Mouse (Mus musculus): ENCODE measurements around the gene Gng13. TPM values are rescaled to one million over a fixed set of nuclear protein-coding genes. Genes with fewer than 3 reads are reported as not detected.

Gng13 gene
- polyA plus RNA-seq, 1 experiment from 2014 or later = 1.6 TPM

- no peak for ATAC-seq (ENCODE audit: low FRiP score)
- WGBS = 75% methylated on average over 3 of the region's 3 CpGs
- H3K4me2 ChIP-seq = no peak overlapping the region
These were observed 40.7 kb downstream of the Gng13 start for GRCm38 (mm10) chr17:25757691-25758090.

GRCm38 (mm10) chr17:25760148-25760547 lies 43.2 kb downstream of the Gng13 start:
- Histone ChIP-seq H3K27me3 (peaks cover 28% of the 10 kb centered on the region), H3K9me3 (no peaks in the 10 kb centered on the region), H3K36me3 (no peaks in the 10 kb centered on the region), H3K4me2 (no peak overlapping the region), H3K9ac (no peak overlapping the region), H3K27ac (no peak overlapping the region), H3K4me1 (replicated peaks) (no peaks in the 10 kb centered on the region), H3K4me3 (no peak overlapping the region)
- no peak for ATAC-seq (ENCODE audit: low FRiP score)
- WGBS = 81% methylated on average over 8 of the region's 8 CpGs

More at GRCm38 (mm10) chr17:25757691-25758090, 40.7 kb downstream of the Gng13 start:
- Histone ChIP-seq H3K9ac (no peak overlapping the region), H3K4me3 (no peak overlapping the region), H3K36me3 (no peaks in the 10 kb centered on the region), H3K4me1 (replicated peaks) (no peaks in the 10 kb centered on the region), H3K27ac (no peak overlapping the region), H3K9me3 (no peaks in the 10 kb centered on the region), H3K27me3 (peaks cover 43% of the 10 kb centered on the region)

GRCm38 (mm10) chr17:25761561-25761970 lies 44.6 kb downstream of the Gng13 start:
- ATAC-seq (ENCODE audit: low FRiP score) = no peak
- no peak overlapping the region for H3K27ac ChIP-seq
- no peak overlapping the region for H3K4me2 ChIP-seq
- WGBS = 42% methylated on average over 4 of the region's 4 CpGs
- H3K4me3 ChIP-seq = no peak overlapping the region
- no peaks in the 10 kb centered on the region for H3K9me3 ChIP-seq
- peaks cover 3% of the 10 kb centered on the region; the same call in 1 of the 2 replicates for H3K4me1 ChIP-seq (replicated peaks)
- no peaks in the 10 kb centered on the region for H3K36me3 ChIP-seq
- H3K27me3 ChIP-seq = peaks cover 30% of the 10 kb centered on the region
- no peak overlapping the region for H3K9ac ChIP-seq

GRCm38 (mm10) chr17:25762591-25762990 lies 45.6 kb downstream of the Gng13 start:
- no peak overlapping the region for H3K9ac ChIP-seq
- ATAC-seq (ENCODE audit: low FRiP score) = no peak
- H3K27me3 ChIP-seq = peaks cover 33% of the 10 kb centered on the region
- H3K27ac ChIP-seq = no peak overlapping the region
- no peaks in the 10 kb centered on the region for H3K9me3 ChIP-seq
- H3K36me3 ChIP-seq = no peaks in the 10 kb centered on the region
- H3K4me1 ChIP-seq (replicated peaks) = peaks cover 3% of the 10 kb centered on the region; the same call in 1 of the 2 replicates
- no peak overlapping the region for H3K4me3 ChIP-seq
- 35% methylated on average over 3 of the region's 3 CpGs for WGBS
- no peak overlapping the region for H3K4me2 ChIP-seq

- peaks cover 3% of the 10 kb centered on the region; the same call in 1 of the 2 replicates for H3K4me1 ChIP-seq (replicated peaks)
- no peaks in the 10 kb centered on the region for H3K9me3 ChIP-seq
- ATAC-seq (ENCODE audit: low FRiP score) = no peak
- no peak overlapping the region for H3K4me3 ChIP-seq
- peaks cover 35% of the 10 kb centered on the region for H3K27me3 ChIP-seq
- no peak overlapping the region for H3K4me2 ChIP-seq
- no peak overlapping the region for H3K27ac ChIP-seq
- no peaks in the 10 kb centered on the region for H3K36me3 ChIP-seq
- H3K9ac ChIP-seq = no peak overlapping the region
- whole genome bisulfite sequencing = 42% methylated on average over 5 of the region's 5 CpGs
These were observed 48.9 kb downstream of the Gng13 start for GRCm38 (mm10) chr17:25765886-25766285.

Small RNAs within 50 kb of the gene (microRNA-seq; reads per million reads assigned to microRNA genes)
- not detected for gene Gm25083

Other genes starting within 250 kb of the Gng13 start
- 0.38 and 0.45 TPM in 2 replicates for gene Sstr5, start 219.9 kb upstream of the Gng13 start, polyA plus RNA-seq (2015; fragmentation: Nextera tagmentation; extraction: Ambion mirVana)
- 11.1 and 11.8 TPM in 2 replicates for gene Sox8, start 146.5 kb upstream of the Gng13 start, polyA plus RNA-seq (2015; fragmentation: Nextera tagmentation; extraction: Ambion mirVana)
- 22.6 and 24.0 TPM in 2 replicates for gene Lmf1, start 138.1 kb upstream of the Gng13 start, polyA plus RNA-seq (2015; fragmentation: Nextera tagmentation; extraction: Ambion mirVana)
- 7.9 and 8.5 TPM in 2 replicates for gene Chtf18, start 10.2 kb downstream of the Gng13 start, polyA plus RNA-seq (2015; fragmentation: Nextera tagmentation; extraction: Ambion mirVana)
- 23.4 and 24.2 TPM in 2 replicates for gene Rpusd1, start 10.5 kb downstream of the Gng13 start, polyA plus RNA-seq (2015; fragmentation: Nextera tagmentation; extraction: Ambion mirVana)
- gene Mslnl, start 18.9 kb downstream of the Gng13 start, polyA plus RNA-seq (2015; fragmentation: Nextera tagmentation; extraction: Ambion mirVana) = not detected in 2 replicates
- 0.34 TPM in 1 of 2 replicates, not detected in the other for gene Msln, start 37.2 kb downstream of the Gng13 start, polyA plus RNA-seq (2015; fragmentation: Nextera tagmentation; extraction: Ambion mirVana)
- 27.8 and 28.0 TPM in 2 replicates for gene Narfl, start 56.6 kb downstream of the Gng13 start, polyA plus RNA-seq (2015; fragmentation: Nextera tagmentation; extraction: Ambion mirVana)
- gene Haghl, start 68.5 kb downstream of the Gng13 start, polyA plus RNA-seq (2015; fragmentation: Nextera tagmentation; extraction: Ambion mirVana) = 125 and 138 TPM in 2 replicates
- gene Ccdc78, start 69.4 kb downstream of the Gng13 start, polyA plus RNA-seq (2015; fragmentation: Nextera tagmentation; extraction: Ambion mirVana) = 0.16 and 0.36 TPM in 2 replicates
- gene Fam173a, start 75.7 kb downstream of the Gng13 start, polyA plus RNA-seq (2015; fragmentation: Nextera tagmentation; extraction: Ambion mirVana) = 86.6 and 86.8 TPM in 2 replicates
- gene AC134908.4, start 78.5 kb downstream of the Gng13 start, polyA plus RNA-seq (2015; fragmentation: Nextera tagmentation; extraction: Ambion mirVana) = 0.60 TPM in 1 of 2 replicates, not detected in the other
- 45.4 and 57.6 TPM in 2 replicates for gene Metrn, start 80.0 kb downstream of the Gng13 start, polyA plus RNA-seq (2015; fragmentation: Nextera tagmentation; extraction: Ambion mirVana)
- 29.1 and 32.4 TPM in 2 replicates for gene Fbxl16, start 91.9 kb downstream of the Gng13 start, polyA plus RNA-seq (2015; fragmentation: Nextera tagmentation; extraction: Ambion mirVana)
- 26.6 and 30.7 TPM in 2 replicates for gene Wdr24, start 106.5 kb downstream of the Gng13 start, polyA plus RNA-seq (2015; fragmentation: Nextera tagmentation; extraction: Ambion mirVana)
- 62.9 and 64.2 TPM in 2 replicates for gene Jmjd8, start 111.7 kb downstream of the Gng13 start, polyA plus RNA-seq (2015; fragmentation: Nextera tagmentation; extraction: Ambion mirVana)
- gene Stub1, start 116.2 kb downstream of the Gng13 start, polyA plus RNA-seq (2015; fragmentation: Nextera tagmentation; extraction: Ambion mirVana) = 325 and 337 TPM in 2 replicates
- gene Rhbdl1, start 120.1 kb downstream of the Gng13 start, polyA plus RNA-seq (2015; fragmentation: Nextera tagmentation; extraction: Ambion mirVana) = 24.2 and 25.5 TPM in 2 replicates
- gene Gm20683, start 124.6 kb downstream of the Gng13 start, polyA plus RNA-seq (2015; fragmentation: Nextera tagmentation; extraction: Ambion mirVana) = 8.1 and 8.5 TPM in 2 replicates
- 14.5 and 15.9 TPM in 2 replicates for gene Rhot2, start 127.7 kb downstream of the Gng13 start, polyA plus RNA-seq (2015; fragmentation: Nextera tagmentation; extraction: Ambion mirVana)
- gene Wdr90, start 144.3 kb downstream of the Gng13 start, polyA plus RNA-seq (2015; fragmentation: Nextera tagmentation; extraction: Ambion mirVana) = 19.4 and 19.8 TPM in 2 replicates
- 11.4 and 11.7 TPM in 2 replicates for gene Mcrip2, start 151.6 kb downstream of the Gng13 start, polyA plus RNA-seq (2015; fragmentation: Nextera tagmentation; extraction: Ambion mirVana)
- 63.0 and 65.7 TPM in 2 replicates for gene Mettl26, start 157.9 kb downstream of the Gng13 start, polyA plus RNA-seq (2015; fragmentation: Nextera tagmentation; extraction: Ambion mirVana)
- gene Wfikkn1, start 163.7 kb downstream of the Gng13 start, polyA plus RNA-seq (2015; fragmentation: Nextera tagmentation; extraction: Ambion mirVana) = 0.45 and 0.63 TPM in 2 replicates
- 45.5 and 48.7 TPM in 2 replicates for gene Rab40c, start 202.6 kb downstream of the Gng13 start, polyA plus RNA-seq (2015; fragmentation: Nextera tagmentation; extraction: Ambion mirVana)
- 57.1 and 58.9 TPM in 2 replicates for gene Pigq, start 227.8 kb downstream of the Gng13 start, polyA plus RNA-seq (2015; fragmentation: Nextera tagmentation; extraction: Ambion mirVana)
- gene Nhlrc4, start 227.8 kb downstream of the Gng13 start, polyA plus RNA-seq (2015; fragmentation: Nextera tagmentation; extraction: Ambion mirVana) = 0.09 TPM in 1 of 2 replicates, not detected in the other
- 0.56 and 0.77 TPM in 2 replicates for gene A930017K11Rik, start 235.4 kb downstream of the Gng13 start, polyA plus RNA-seq (2015; fragmentation: Nextera tagmentation; extraction: Ambion mirVana)